Mouse (Mus musculus) gastrocnemius, adult 18-20 months (tissue): Measurements from ENCODE around the gene Rest. TPM values are rescaled to one million over a fixed set of nuclear protein-coding genes. Genes with fewer than 3 reads are reported as not detected.

Source experiments
- DNase-seq: peaks from one replicate; pipeline ENCODE4 v3.0.0; 2021; ENCODE audit warnings: low spot score
- microRNA-seq: library from miRNA; unstranded; fragments of <30 nt; microRNA quantifications from one replicate; pipeline ENCODE4 v1.2.0, GENCODE M21; 2021
- total RNA-seq, 2 experiments: library from RNA; stranded (reverse); gene quantifications; 2 replicates each; pipeline ENCODE4 v1.2.3; 2021

The Rest gene
- total RNA-seq, 2 experiments from 2014 or later, result 9.5 to 10.4 TPM

- DNase-seq, result no peak
Measured at GRCm38 (mm10) chr5:77307821-77308553, 42.7 kb downstream of the Rest start.

GRCm38 (mm10) chr5:77309051-77309906 lies 44.0 kb downstream of the Rest start:
- DNase-seq, result peak; percentile 2

GRCm38 (mm10) chr5:77309924-77310772 lies 44.9 kb downstream of the Rest start, which contains the start of the genes Noa1 and Polr2b:
TSS of gene Noa1 (minus strand) at chr5:77310084.
TSS of gene Polr2b (plus strand) at chr5:77310147.
- peak; percentile 99 for DNase-seq

- DNase-seq, result no peak
Measured at GRCm38 (mm10) chr5:77314206-77314605, 48.9 kb downstream of the Rest start.

GRCm38 (mm10) chr5:77314986-77315385 lies 49.7 kb downstream of the Rest start:
- DNase-seq, result no peak

GRCm38 (mm10) chr5:77324936-77325335 lies 59.6 kb downstream of the Rest start:
- no peak for DNase-seq

GRCm38 (mm10) chr5:77330154-77330553 lies 64.9 kb downstream of the Rest start:
- no peak for DNase-seq

Small RNAs within 50 kb of the gene (microRNA-seq; reads per million reads assigned to microRNA genes)
- not detected for gene Mir5098

Other genes starting within 250 kb of the Rest start
- gene Thegl, start 249.5 kb upstream of the Rest start, total RNA-seq, result not detected
- 1 to 10 TPM; 2.6 to 3.3 TPM for gene Hopx, start 150.4 kb upstream of the Rest start, total RNA-seq
- gene Spink2, start 54.0 kb upstream of the Rest start, total RNA-seq, result not detected
- 10 to 100 TPM; 15.3 to 15.9 TPM for gene Noa1, start 44.6 kb downstream of the Rest start, total RNA-seq
- gene Polr2b, start 44.7 kb downstream of the Rest start, total RNA-seq, result 10 to 100 TPM; 24.6 to 27.7 TPM
- 10 to 100 TPM; 63.6 to 75.9 TPM for gene Igfbp7, start 142.6 kb downstream of the Rest start, total RNA-seq